Mouse (Mus musculus): ENCODE data around the gene Pgpep1l. TPM values are rescaled to one million over a fixed set of nuclear protein-coding genes. Genes with fewer than 3 reads are reported as not detected.

Gene Pgpep1l
- total RNA-seq, 2 experiments from 2014 or later = 0.49 TPM; not detected in 1

DNA sequence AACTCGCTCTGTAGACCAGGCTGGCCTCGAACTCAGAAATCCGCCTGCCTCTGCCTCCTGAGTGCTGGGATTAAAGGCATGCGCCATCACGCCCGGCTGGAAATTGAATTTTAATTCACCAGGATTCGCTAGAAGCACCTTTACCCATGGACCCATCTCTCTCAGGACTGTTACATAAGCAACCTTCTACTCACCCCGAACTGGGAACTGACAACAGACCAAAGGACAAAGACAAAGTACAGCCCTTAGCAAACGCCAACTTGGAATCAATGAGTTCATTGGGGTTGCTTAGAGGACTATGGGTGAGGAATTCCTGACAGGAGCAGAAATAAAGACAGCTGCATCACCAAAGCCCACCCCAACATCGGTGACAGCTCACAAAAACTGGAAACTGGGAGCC, 8.6 kb upstream of the Pgpep1l start:
- DNase-seq (ENCODE audit: extremely low spot score in 1 of 2, low spot score in 2 of 2) = no peak
- intact Hi-C loops (cut with DNase I) = no loop called here

DNA sequence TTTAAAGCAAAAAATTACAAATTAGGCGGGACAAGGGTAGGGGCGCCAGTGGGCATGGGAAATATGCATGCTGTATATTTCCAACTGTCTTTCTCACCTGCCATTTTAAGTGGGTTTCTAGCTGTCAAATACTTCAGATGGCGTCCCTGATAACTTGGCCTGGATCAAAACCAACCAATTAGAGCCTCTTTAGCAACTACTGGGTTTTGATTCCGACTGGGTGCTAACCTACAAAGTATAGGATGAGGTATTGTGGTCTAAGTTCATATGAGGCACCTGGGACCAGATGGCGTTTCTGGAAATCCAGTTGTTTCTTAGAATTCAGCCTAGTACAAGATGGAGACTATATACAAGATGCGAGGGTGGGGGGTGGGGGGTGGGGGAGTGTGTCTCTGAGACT, 7.8 kb upstream of the Pgpep1l start:
- intact Hi-C loops (cut with DNase I) = no loop called here
- no peak for DNase-seq (ENCODE audit: extremely low spot score in 1 of 2, low spot score in 2 of 2)

DNA sequence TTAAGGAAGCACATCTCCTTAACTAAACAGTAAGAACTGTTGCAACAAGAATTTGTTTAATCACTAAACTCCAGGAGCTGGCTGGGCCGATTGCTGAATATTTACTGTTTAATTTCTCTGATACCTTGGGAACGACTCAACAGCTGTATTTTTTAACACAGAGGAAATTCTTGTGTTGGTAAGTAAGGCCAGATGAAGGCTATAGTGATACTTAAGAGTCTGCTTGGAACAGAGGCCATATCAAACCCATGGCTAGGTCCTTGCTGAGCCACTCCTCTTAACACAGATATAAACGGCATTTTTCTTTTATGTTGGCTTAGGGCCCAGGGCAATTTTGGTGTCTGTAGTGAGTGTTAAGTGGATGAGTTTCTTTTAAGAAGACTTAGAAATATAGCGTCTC, 6.5 kb upstream of the Pgpep1l start:
- intact Hi-C loops (cut with DNase I) = no loop called here
- DNase-seq (ENCODE audit: extremely low spot score in 1 of 2, low spot score in 2 of 2) = no peak

DNA sequence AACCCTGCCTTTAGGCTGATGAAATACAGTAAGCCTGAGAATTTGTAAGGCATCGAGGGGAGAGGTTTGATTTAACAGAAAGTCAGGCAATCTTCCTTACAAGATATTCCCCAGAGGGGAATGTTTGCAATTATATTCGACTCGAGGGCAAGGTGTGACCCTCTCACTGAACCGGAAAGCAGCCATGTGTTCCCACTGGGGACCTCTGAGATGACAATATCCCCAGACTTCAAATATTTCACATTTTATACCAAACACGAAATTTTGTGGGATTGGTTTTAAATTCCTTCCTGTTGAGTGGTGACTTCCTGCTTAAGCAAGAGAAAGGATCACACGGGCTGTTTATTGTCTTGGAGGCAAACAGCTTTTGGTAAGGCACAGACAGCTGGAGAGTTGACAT, 2.7 kb upstream of the Pgpep1l start:
- intact Hi-C loops (cut with DNase I) = no loop called here
- DNase-seq (ENCODE audit: extremely low spot score in 1 of 2, low spot score in 2 of 2) = no peak

DNA sequence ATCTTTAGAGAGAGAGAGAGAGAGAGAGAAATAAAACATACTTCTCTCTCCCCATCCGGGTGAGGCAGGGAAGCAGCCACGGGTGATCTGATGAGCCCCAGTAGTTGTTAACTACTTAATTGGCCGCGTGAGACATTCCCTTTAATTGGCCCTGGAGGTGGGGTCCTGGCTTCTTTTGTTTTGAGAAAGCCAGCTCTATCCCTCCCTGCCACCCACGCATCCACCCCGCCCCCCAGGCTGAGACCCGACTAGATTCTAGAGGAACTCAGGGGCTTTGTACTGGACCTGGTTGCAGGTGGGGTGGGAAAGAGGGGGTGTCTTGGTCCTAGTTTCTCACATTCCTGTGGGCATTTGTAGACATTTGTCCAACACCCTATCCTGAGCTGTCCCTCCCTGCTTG, 1.4 kb upstream of the Pgpep1l start:
- intact Hi-C loops (cut with DNase I) = no loop called here
- peak in 1 of 2 experiments; percentile 31 for DNase-seq (ENCODE audit: extremely low spot score in 1 of 2, low spot score in 2 of 2)

DNA sequence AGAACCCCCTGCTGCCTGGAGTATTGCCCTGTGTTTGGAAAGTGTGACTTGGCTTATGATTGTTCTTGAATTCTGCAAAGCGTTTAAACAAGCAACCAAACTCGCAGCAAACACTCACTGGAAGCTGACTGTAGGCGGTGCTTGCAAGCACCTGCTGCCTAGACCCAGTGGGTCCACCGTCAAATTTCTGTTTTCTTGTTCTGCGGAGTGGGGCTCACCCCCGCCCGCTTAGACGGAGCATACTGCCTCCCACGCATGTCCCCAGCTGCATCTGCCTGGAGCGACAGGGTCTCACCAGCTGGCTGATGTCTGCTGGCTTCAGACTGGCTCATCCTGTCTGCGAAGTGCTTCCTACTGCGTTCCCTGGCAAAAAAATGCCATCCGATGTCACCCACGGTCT, 498 bp upstream of the Pgpep1l start:
- intact Hi-C loops (cut with DNase I) = no loop called here
- DNase-seq (ENCODE audit: extremely low spot score in 1 of 2, low spot score in 2 of 2) = peak; percentile 51 to 74

DNA sequence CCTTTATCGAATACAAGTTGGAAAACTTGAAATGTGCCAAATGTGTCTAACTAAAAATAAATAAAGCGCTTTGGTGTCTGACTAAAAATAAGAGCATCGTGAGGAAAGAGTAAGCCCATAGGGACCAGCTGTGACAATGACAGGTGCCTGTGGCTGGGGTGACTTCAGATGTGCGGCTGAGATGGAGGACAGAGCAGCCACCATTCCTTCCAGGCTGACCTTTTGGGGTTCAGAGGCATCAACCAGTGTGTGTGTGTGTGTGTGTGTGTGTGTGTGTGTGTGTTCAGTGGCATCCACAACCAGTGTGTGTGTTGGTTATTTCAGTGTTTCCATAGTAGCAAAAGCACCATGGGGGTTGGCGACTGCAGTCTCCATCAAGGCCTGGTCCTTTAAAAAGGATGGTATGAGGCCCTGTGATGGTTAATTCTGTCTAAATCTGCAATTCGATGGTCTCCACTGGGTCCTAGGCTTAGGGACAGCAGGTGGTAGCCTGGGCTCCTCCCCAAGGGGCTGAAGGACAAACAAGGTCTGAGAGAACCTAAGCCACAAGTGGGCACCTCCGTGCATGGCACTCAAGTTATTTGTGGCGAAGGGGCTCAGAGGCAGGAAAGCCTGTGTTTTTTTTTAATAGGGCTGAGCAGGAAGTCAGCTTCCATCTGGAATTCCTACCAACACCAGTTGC, 546 bp downstream of the Pgpep1l start:
- DNase-seq (ENCODE audit: extremely low spot score in 1 of 2, low spot score in 2 of 2) = no peak
- intact Hi-C loops (cut with DNase I) = no loop called here

DNA sequence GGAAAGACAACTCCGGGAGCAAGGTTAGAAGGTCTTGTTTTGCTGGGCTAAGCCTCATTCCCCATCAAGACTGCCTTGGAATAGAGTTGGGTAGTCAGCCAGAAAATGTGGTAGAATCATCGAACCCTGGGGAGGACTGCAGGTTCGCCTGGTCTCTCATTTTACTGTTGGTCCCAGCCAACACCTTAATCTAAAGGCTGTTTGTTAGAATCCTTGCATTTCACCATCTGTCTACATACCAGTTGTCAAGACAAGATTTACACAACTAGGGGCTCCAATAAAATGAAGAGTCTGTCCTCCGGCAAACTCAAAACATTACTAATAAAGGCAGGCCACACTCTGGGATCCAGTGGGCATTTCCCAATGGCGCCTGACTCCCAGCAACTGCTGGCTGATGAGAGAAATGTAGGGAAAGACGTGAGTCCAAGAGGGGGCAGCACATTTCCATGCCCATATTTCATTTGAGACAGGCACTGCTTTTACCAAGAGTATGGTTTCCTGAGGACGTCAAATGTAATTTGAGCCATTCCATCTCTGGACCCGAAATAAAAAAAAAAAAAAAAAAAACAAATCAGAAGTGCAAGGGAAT, 1.3 kb downstream of the Pgpep1l start:
- intact Hi-C loops (cut with DNase I) = no loop called here
- DNase-seq (ENCODE audit: extremely low spot score in 1 of 2, low spot score in 2 of 2) = no peak

DNA sequence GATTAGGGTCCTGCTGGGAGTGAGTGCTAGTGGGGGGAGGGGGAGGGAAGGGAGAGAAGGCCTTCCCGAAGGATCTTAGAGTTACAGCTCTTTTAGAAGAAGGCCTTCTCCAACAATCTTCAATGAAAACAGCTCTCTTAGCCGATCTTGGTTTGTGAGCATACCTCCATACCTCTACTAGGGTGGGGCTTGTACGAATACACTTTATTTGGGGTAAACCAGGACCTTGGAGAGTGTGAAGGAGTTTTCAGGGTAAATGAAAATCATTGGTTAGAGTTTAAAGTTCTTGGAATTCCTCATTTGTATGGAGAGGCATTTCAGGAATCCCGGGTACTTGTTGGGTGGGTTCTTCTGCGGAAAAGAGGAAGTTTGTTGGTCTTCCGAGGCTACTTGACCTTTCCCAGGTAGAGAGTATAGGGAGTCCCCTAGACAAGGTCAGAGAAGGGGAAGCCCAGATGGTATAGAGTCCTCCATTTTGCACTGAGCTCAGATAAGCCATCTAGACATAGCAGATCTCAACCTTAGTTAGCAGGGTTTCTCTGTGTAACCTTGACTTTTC, 4.4 kb downstream of the Pgpep1l start:
- DNase-seq (ENCODE audit: extremely low spot score in 1 of 2, low spot score in 2 of 2) = no peak
- intact Hi-C loops (cut with DNase I) = no loop called here

DNA sequence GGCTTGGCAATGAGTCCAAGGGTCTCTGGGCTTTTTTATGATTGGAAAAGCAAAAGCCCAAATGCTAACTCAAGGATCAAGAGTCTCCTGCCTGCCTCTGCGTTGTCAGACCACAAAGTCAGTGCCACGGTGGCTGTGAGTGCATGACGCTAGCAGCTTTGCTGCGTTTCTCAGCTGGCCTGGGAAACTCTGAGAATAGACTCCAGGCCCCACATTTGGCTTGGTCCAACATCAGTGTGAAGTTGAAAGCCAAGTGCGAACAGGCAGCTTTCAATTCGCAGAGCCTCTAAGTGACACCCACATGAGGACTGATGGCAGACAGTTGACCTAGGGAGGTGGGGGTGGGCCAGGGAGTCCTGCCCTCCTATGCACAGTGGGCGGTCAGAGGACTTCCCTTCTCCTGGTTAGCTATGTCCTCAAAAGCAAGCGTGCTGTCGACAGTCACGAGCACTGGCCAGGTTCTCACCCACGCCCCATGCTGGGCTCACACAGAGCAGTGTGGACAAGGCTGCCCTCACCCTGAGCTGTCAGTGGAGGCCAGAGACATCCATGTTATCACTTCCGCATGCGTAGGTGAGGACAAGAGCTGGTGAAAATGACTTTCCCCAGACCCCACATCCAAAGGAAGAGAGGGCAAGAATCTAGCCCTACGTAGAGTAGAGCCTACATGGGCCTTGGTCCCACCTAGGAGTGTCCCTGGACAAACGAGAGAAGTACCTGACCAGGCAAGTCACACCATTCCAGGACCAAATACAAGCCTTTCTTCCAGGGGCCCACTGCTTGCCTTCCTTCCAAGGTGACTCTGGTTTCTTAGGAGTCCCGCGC, 5.5 kb downstream of the Pgpep1l start:
- intact Hi-C loops (cut with DNase I) = no loop called here
- DNase-seq (ENCODE audit: extremely low spot score in 1 of 2, low spot score in 2 of 2) = no peak

DNA sequence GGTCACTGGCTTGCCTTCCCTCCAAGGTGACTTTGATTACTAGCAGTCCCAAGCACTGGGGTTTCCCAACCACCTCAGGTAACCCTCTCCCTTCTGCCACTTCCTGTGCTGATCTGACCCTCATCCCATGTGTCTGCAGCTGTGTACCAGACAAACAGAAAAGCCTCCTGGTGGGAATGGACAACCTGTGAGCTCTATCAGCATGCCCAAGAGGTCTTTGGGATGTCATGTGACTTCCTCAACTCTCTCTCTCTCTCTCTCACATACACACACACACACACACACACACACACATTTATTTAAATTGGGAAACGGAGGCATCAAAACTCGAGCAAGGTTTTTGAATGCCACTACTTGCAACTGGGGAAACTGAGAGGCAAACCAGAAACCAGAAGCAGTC, 6.3 kb downstream of the Pgpep1l start:
- no peak for DNase-seq (ENCODE audit: extremely low spot score in 1 of 2, low spot score in 2 of 2)
- intact Hi-C loops (cut with DNase I) = no loop called here

DNA sequence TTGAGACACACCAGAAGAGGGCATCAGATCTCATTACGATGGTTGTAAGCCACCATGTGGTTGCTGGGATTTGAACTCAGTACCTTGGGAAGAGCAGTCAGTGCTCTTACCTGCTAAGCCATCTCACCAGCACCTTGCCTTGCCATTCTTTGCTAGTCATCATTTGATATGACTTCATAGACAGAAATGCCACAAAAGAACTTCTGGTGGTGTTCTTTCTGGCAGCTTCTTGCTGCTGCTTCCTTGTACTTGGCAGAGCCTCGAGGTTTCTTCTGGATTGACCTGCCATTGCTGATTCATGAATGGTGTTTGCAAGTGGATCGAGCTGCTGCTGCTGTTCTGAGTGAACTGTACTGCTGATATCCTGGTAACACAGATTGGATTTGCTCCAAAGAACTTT, 13.1 kb downstream of the Pgpep1l start:
- DNase-seq (ENCODE audit: extremely low spot score in 1 of 2, low spot score in 2 of 2) = no peak
- intact Hi-C loops (cut with DNase I) = no loop called here

DNA sequence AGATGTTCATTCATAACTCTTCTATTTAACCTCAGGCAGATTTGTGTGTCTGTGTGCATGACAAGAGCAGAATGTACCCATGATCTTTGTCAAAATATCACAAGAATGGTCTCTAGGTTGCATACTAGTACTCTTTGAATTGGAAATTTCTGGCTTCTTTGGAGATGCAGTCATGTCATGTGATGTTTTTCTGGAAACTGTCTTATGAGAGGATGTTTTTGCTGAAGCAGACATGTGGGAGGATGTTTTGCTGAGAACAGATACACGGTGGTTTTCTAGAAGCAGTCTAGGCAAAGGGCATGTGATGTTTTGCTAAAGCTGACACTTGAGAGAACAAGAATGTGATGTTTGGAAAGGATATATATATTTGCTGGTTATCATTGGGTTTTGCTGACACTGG, 13.6 kb downstream of the Pgpep1l start:
- no peak for DNase-seq (ENCODE audit: extremely low spot score in 1 of 2, low spot score in 2 of 2)
- intact Hi-C loops (cut with DNase I) = no loop called here

DNA sequence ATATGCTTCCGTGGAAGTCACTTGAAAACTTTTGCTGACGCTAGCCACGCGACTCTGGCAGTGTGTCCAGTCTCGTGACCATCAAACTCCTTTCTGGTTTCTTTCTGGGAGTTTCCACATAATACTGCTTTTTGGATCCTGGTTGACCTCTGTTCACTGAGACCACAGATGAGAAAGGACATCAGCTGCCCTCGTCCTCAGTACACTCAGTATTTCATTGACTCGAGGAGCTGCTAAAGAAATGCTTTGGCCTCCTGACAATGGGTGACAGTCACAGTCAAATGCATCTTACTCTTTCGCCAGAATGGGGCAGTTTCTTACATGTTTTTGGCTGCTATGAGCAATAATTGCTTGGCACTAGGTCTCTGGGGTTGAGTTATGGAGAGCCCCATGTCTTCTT, 17.8 kb downstream of the Pgpep1l start:
- intact Hi-C loops (cut with DNase I) = no loop called here

DNA sequence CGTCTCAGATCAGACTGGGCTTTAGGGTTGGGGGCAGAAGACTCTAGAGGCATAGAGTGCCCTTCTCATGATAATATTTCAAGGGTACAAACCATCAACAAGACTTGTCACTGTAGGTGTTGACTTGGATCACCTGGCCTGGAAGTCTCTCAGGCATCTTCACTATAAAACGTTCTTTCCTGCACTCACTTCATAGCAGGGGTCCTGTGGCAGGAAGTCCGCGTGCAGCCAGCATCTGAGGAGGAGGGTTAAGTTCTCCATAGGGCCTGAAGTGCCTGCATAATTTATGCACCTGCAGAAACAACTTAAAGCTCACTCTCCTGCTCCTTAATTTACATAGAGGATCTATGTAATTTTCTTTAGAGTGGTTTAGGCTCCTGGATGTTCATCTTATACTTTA, 18.4 kb downstream of the Pgpep1l start:
- DNase-seq (ENCODE audit: extremely low spot score in 1 of 2, low spot score in 2 of 2) = no peak
- intact Hi-C loops (cut with DNase I) = no loop called here

More for the DNA sequence above, 17.8 kb downstream of the Pgpep1l start:
- no peak for DNase-seq (ENCODE audit: extremely low spot score in 1 of 2, low spot score in 2 of 2)

DNA sequence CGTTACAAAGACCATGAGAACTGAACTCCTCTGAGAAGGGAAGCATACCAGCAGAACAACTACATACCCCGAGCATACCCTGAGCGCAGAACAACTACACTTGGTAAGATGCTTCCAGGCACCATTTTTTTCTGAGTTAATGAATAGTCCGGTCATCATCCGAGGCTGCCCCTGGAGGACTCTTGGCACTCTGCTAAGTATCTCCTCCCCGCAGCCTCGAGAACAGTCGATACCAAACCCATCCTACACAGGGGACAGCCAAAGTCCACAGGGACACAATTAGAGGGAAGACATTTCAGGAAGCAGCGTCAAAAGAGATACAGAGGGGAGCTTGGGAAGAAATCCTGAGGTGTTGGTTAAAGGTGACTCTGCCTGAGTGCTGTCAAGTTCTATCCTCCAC, 22.8 kb downstream of the Pgpep1l start:
- DNase-seq (ENCODE audit: extremely low spot score in 1 of 2, low spot score in 2 of 2) = no peak
- intact Hi-C loops (cut with DNase I) = no loop called here

DNA sequence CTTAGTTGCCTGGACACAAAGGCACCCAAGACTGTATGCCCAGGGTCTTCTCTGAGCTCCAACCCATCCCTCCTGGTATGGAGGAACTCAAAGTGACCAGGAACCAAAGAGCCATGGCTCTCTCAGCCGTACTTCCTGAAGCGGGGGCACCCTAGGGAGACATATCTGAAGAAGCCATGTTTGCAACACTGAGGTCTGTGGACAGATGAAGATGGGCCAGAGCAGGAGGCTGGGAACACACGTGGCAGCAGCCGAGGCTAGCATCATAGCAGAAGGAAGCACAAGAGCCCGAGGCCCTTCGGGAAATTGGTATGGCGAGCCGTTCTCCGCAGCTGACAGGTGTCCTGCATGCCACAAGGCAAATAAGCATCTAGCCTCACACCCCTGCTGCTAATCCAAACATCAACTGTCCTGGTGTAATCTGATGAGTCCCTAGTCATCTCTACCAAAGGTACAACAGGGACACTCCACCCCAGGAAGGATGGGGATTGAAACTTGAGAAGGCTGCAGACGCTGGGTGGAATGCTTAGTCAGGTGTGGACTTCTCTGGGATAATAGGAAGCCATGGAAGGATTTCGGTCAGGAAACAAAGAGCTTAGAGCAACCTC, 24.7 kb downstream of the Pgpep1l start:
- no peak for DNase-seq (ENCODE audit: extremely low spot score in 1 of 2, low spot score in 2 of 2)
- intact Hi-C loops (cut with DNase I) = no loop called here

DNA sequence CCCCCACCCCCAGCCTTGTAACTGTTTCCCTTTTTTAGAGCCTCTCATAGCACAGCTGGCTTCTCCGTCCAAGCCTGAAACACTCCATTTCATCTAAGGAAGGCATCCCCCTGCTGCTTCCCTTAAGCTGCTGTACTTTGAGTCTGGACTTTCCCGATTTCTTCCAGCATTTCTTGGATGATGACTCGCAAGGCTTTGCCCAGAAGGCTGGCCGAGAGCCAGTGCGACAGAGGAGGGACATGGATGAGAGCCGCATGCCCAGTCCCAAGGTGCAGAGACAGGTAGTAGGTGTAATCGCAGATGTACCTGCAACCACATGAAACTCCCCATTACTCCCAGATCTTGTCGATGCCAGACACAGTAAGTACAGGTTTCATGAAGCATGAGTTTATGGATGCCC, 27.2 kb downstream of the Pgpep1l start:
- intact Hi-C loops (cut with DNase I) = no loop called here
- no peak for DNase-seq (ENCODE audit: extremely low spot score in 1 of 2, low spot score in 2 of 2)

DNA sequence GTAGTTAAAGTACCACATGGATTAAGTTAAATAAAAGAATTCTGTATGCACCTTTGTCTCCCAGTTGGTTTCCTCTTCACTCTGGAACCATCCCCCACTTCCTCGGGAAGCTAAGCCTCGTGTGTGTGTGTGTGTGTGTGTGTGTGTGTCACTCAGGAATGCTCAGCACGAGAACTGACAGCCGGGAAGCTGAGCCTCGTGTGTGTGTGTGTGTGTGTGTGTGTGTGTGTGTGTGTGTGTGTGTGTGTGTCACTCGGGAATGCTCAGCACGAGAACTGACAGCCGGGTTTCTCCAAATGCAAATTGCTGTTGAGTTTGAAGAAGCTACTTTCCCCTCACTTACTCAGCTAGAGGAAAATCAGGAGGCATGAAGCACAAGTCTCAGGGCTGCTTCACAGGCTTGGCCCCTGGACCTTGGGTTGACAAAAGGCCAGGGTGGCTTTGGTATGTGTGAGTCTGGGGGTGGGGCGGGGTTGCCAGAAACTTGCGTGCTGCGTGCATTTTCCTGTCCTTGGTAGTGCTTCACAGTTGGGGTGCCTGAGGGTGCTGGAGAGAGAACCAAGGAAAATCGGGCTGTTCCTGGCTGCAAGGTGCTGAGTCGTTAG, 30.3 kb downstream of the Pgpep1l start:
- intact Hi-C loops (cut with DNase I) = no loop called here
- DNase-seq (ENCODE audit: extremely low spot score in 1 of 2, low spot score in 2 of 2) = peak in 1 of 2 experiments; percentile 64

All from left cerebral cortex, postnatal 10 days (tissue).